Mouse (Mus musculus) T-helper 2 cell (primary cell): ENCODE results near the gene Ltk.

Experiments used
- in situ Hi-C: fragments of 300-600 bp; cut with MboI, MseI; formaldehyde crosslinking; loops from one replicate; pipeline ENCODE4 v1.15.1; 2025; ENCODE audit warnings: high pct_unique_total_duplicates

Ltk gene

GRCm38 (mm10) chr2:119707676-119708075 is 52.6 kb downstream of the Ltk start:
- in situ Hi-C loops, result no loop called here

- in situ Hi-C loops, result no loop called here
These were observed 57.1 kb downstream of the Ltk start for GRCm38 (mm10) chr2:119703171-119703570.
